20 mouse cellular contexts compared by ENCODE assay signal in the genomic region with DNA sequence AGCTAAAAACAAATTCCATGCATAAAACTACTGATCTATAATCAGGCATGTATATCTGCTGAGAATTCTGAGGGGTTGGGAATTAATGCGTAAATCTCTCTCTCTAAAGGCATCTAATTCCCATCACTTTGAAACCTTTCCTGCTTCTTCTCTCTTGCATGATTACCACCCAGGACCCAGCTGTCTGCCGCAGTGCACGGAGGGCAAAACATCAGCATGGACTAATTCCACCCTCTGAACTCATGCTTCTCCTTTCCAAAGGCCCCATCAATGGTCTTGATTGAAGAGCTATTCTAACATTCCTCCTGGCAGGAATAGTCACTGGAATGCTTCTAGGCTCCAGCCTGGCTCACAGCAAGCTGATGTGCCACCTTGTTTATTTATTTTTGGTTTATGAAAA.
"Had no signal": no experiment of that assay in that cellular context is flagged by ENCODE, and none has a peak within 500 bp of the region (broad histone marks: within the 10 kb centered on the region; RNA-seq: fewer than 3 reads in every experiment).

No protein-coding gene starts in this region.

- H3K4me2 ChIP-seq: limb, embryonic 13.5 days; liver, embryonic 12.5 days; liver, embryonic 15.5 days; lung, embryonic 15.5 days; neural tube, embryonic 13.5 days had no signal

- H3K36me3 ChIP-seq: limb, embryonic 10.5 days; limb, embryonic 13.5 days; liver, embryonic 12.5 days; liver, embryonic 15.5 days; lung, embryonic 15.5 days; neural tube, embryonic 13.5 days had no signal

- H3K9me3 ChIP-seq: limb, embryonic 10.5 days; limb, embryonic 13.5 days; liver, embryonic 12.5 days; liver, embryonic 15.5 days; lung, embryonic 15.5 days; megakaryocyte, embryonic 14.5 days; neural tube, embryonic 13.5 days had no signal

- ATAC-seq: liver, embryonic 12.5 days had no signal

- H3K27ac ChIP-seq: kidney, postnatal 0 days; layer of hippocampus, adult 2 months; limb, embryonic 10.5 days; limb, embryonic 13.5 days; liver, embryonic 12.5 days; liver, embryonic 15.5 days; lung, embryonic 15.5 days; neural tube, embryonic 13.5 days had no signal

- H3K9ac ChIP-seq: limb, embryonic 13.5 days; liver, embryonic 12.5 days; liver, embryonic 15.5 days; lung, embryonic 15.5 days; neural tube, embryonic 13.5 days had no signal

- DNase-seq: kidney, adult 2 months; kidney, postnatal 25 days; layer of hippocampus, adult 9-11 months; liver; lung, adult 18-20 months; lung, postnatal 10 days; lung, postnatal 36 days; retina, postnatal 1 day; thymus, adult 18-20 months; thymus, postnatal 36 days had no signal

- H3K27me3 ChIP-seq: limb, embryonic 13.5 days; liver, embryonic 12.5 days; liver, embryonic 15.5 days; lung, embryonic 15.5 days; megakaryocyte, embryonic 14.5 days; neural tube, embryonic 13.5 days had no signal

- H3K4me3 ChIP-seq: layer of hippocampus, adult 2 months; limb, embryonic 10.5 days; limb, embryonic 13.5 days; liver, embryonic 12.5 days; liver, embryonic 15.5 days; lung, embryonic 15.5 days; megakaryocyte, embryonic 14.5 days; myocyte; neural tube, embryonic 13.5 days had no signal

- H3K4me1 ChIP-seq: limb, embryonic 13.5 days; liver, embryonic 12.5 days; liver, embryonic 15.5 days; lung, embryonic 15.5 days; megakaryocyte, embryonic 14.5 days had no signal
